Mouse (Mus musculus) heart, postnatal 25 days (tissue): ENCODE measurements at regions not wholly inside any gene's neighbourhood (a gene's known extent, or its start where the extent isn't known, plus 50 kb on each side); places are given as distances from the start of the nearest gene placed in this dataset.

Experiments used
- DNase-seq: peaks from one replicate; pipeline ENCODE4 v3.0.0; 2022; ENCODE audit warnings: low spot score
- intact Hi-C: fragments of 180-260 bp; cut with DNase I; formaldehyde crosslinking; loops from one replicate; pipeline ENCODE4 v1.15.1; 2025

GRCm38 (mm10) chr8:103911287-103912015, 190.0 kb upstream of the Cdh5 start:
- DNase-seq, result no peak
- intact Hi-C loops, result loop anchor here (10.0 kb wide), 1 partner anchor 327 kb away; no protein-coding TSS in a partner anchor

GRCm38 (mm10) chr8:103912983-103913926, 188.2 kb upstream of the Cdh5 start:
- intact Hi-C loops, result loop anchor here (10.0 kb wide), 1 partner anchor 328 kb away; no protein-coding TSS in a partner anchor
- peak; percentile 52 for DNase-seq

GRCm38 (mm10) chr8:103913927-103914640, 187.3 kb upstream of the Cdh5 start:
- intact Hi-C loops, result loop anchor here (1.0 to 10.0 kb wide), 2 partner anchors 59 to 329 kb away; no protein-coding TSS in a partner anchor
- DNase-seq, result no peak

GRCm38 (mm10) chr8:103919324-103919723, 182.1 kb upstream of the Cdh5 start:
- no peak for DNase-seq
- intact Hi-C loops, result loop anchor here (10.0 kb wide), 1 partner anchor 335 kb away; no protein-coding TSS in a partner anchor

- intact Hi-C loops, result no loop called here
- DNase-seq, result no peak
These were observed 179.8 kb upstream of the Cdh5 start for GRCm38 (mm10) chr8:103921621-103922020.

GRCm38 (mm10) chr8:103922746-103923145, 178.7 kb upstream of the Cdh5 start:
- intact Hi-C loops, result no loop called here
- no peak for DNase-seq

GRCm38 (mm10) chr8:103932681-103933080, 168.7 kb upstream of the Cdh5 start:
- DNase-seq, result no peak
- intact Hi-C loops, result no loop called here

GRCm38 (mm10) chr8:103936491-103936890, 164.9 kb upstream of the Cdh5 start:
- DNase-seq, result no peak
- intact Hi-C loops, result no loop called here

GRCm38 (mm10) chr8:103938283-103939230, 162.9 kb upstream of the Cdh5 start:
- DNase-seq, result no peak
- intact Hi-C loops, result no loop called here

- no peak for DNase-seq
- intact Hi-C loops, result no loop called here
These were observed 160.4 kb upstream of the Cdh5 start for GRCm38 (mm10) chr8:103940958-103941532.

- DNase-seq, result no peak
- intact Hi-C loops, result no loop called here
These were observed 153.0 kb upstream of the Cdh5 start for GRCm38 (mm10) chr8:103948474-103948873.

- intact Hi-C loops, result no loop called here
- DNase-seq, result no peak
These were observed 151.0 kb upstream of the Cdh5 start for GRCm38 (mm10) chr8:103950460-103950859.

- intact Hi-C loops, result no loop called here
- no peak for DNase-seq
These were observed 147.8 kb upstream of the Cdh5 start for GRCm38 (mm10) chr8:103953586-103953985.

GRCm38 (mm10) chr8:103955568-103956260, 145.7 kb upstream of the Cdh5 start:
- DNase-seq, result no peak
- intact Hi-C loops, result no loop called here

GRCm38 (mm10) chr8:103964293-103964918, 137.0 kb upstream of the Cdh5 start:
- intact Hi-C loops, result no loop called here
- DNase-seq, result no peak

- intact Hi-C loops, result no loop called here
- no peak for DNase-seq
These were observed 131.5 kb upstream of the Cdh5 start for GRCm38 (mm10) chr8:103969929-103970328.

GRCm38 (mm10) chr8:103970511-103970910, 130.9 kb upstream of the Cdh5 start:
- intact Hi-C loops, result no loop called here
- DNase-seq, result no peak

GRCm38 (mm10) chr8:103970966-103971365, 130.5 kb upstream of the Cdh5 start:
- intact Hi-C loops, result no loop called here
- no peak for DNase-seq
